Comparison of ENCODE assay signal across 11 mouse cellular contexts in the genomic region with DNA sequence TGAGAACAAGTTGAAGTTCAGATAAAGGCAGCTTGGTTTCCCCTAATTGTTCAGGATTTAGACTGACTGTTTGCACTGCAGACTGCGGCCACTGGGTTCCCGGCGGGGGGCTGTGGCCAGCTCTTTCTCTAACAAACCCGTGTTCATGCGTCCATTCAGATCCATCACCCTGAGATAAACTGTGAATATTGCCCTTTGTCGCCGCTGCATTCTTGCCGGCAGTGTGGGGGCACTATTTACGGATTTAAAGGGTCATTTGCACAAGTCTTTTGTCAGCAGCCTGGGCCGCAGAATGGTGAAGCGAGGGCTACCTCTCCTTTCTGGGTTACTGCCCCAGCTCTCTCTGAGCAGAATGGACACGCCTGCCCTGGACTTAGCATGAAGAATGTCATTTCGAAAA.
DNase-seq lines count a peak whose midpoint lies in the region; ATAC-seq lines count a peak whose summit lies in the region.
"Had no signal": no experiment of that assay in that cellular context is flagged by ENCODE, and none has a peak within 500 bp of the region (broad histone marks: within the 10 kb centered on the region; RNA-seq: fewer than 3 reads in every experiment).

No protein-coding gene starts in this region.

- H3K4me2 ChIP-seq in liver, embryonic 11.5 days, result peak overlapping the region; percentile 22; the same call in 1 of the 2 replicates
- peak overlapping the region; percentile 39; the same call in 1 of the 2 replicates for H3K4me2 ChIP-seq in embryonic facial prominence, embryonic 13.5 days
- H3K4me2 ChIP-seq in limb, embryonic 12.5 days, result peak overlapping the region; percentile 24; the same call in 1 of the 2 replicates
- H3K4me2 ChIP-seq in stomach, embryonic 15.5 days, result peak overlapping the region; percentile 34; the same call in 1 of the 2 replicates
- H3K4me2 ChIP-seq: lung, embryonic 15.5 days had no signal

- H3K4me3 ChIP-seq in liver, embryonic 11.5 days (ENCODE audit: low read depth, low read length), result no peak overlapping the region
- H3K4me3 ChIP-seq in embryonic facial prominence, embryonic 13.5 days, result no peak overlapping the region
- no peak overlapping the region for H3K4me3 ChIP-seq in limb, embryonic 12.5 days (replicated peaks)
- H3K4me3 ChIP-seq in stomach, embryonic 15.5 days (replicated peaks), result no peak overlapping the region
- H3K4me3 ChIP-seq: lung, embryonic 15.5 days had no signal

- intact Hi-C loops in gastrocnemius, postnatal 36 days (cut with DNase I), result no loop called here

- WGBS in liver, embryonic 11.5 days, result 22% methylated on average over 13 of the region's 13 CpGs
- WGBS in embryonic facial prominence, embryonic 13.5 days, result 23% methylated on average over 13 of the region's 13 CpGs
- 21% methylated on average over 13 of the region's 13 CpGs for WGBS in limb, embryonic 12.5 days
- 20% methylated on average over 13 of the region's 13 CpGs for WGBS in stomach, embryonic 15.5 days

- no peak overlapping the region for H3K27ac ChIP-seq in liver, embryonic 11.5 days (ENCODE audit: low read depth, low read length)
- no peak overlapping the region for H3K27ac ChIP-seq in embryonic facial prominence, embryonic 13.5 days
- H3K27ac ChIP-seq in limb, embryonic 12.5 days, result no peak overlapping the region
- no peak overlapping the region for H3K27ac ChIP-seq in stomach, embryonic 15.5 days
- H3K27ac ChIP-seq: lung, embryonic 15.5 days had no signal

- H3K27me3 ChIP-seq in liver, embryonic 11.5 days (replicated peaks; ENCODE audit: control insufficient read depth, insufficient read depth, low read length), result no peaks in the 10 kb centered on the region
- H3K27me3 ChIP-seq in embryonic facial prominence, embryonic 13.5 days, result peaks cover 13% of the 10 kb centered on the region; the same call in 1 of the 2 replicates
- H3K27me3 ChIP-seq in limb, embryonic 12.5 days, result 0 out of 2 replicates have a peak, but pooled peaks cover 3% of the 10 kb centered on the region
- H3K27me3 ChIP-seq in stomach, embryonic 15.5 days (replicated peaks), result no peaks in the 10 kb centered on the region

- H3K4me1 ChIP-seq in liver, embryonic 11.5 days (replicated peaks; ENCODE audit: control insufficient read depth, insufficient read depth, low read length), result peaks cover 5% of the 10 kb centered on the region
- H3K4me1 ChIP-seq in embryonic facial prominence, embryonic 13.5 days, result peaks cover 15% of the 10 kb centered on the region
- H3K4me1 ChIP-seq in limb, embryonic 12.5 days (replicated peaks), result peaks cover 13% of the 10 kb centered on the region
- H3K4me1 ChIP-seq in stomach, embryonic 15.5 days, result no peaks in the 10 kb centered on the region

- no peaks in the 10 kb centered on the region for H3K36me3 ChIP-seq in liver, embryonic 11.5 days (ENCODE audit: control insufficient read depth, insufficient read depth, low read length)
- H3K36me3 ChIP-seq in embryonic facial prominence, embryonic 13.5 days, result no peaks in the 10 kb centered on the region
- no peaks in the 10 kb centered on the region for H3K36me3 ChIP-seq in limb, embryonic 12.5 days
- no peaks in the 10 kb centered on the region for H3K36me3 ChIP-seq in stomach, embryonic 15.5 days
- H3K36me3 ChIP-seq: lung, embryonic 15.5 days had no signal

- H3K9me3 ChIP-seq in liver, embryonic 11.5 days (ENCODE audit: control insufficient read depth, low read length), result no peaks in the 10 kb centered on the region
- 0 out of 2 replicates have a peak, but pooled peaks cover 3% of the 10 kb centered on the region for H3K9me3 ChIP-seq in embryonic facial prominence, embryonic 13.5 days
- H3K9me3 ChIP-seq in limb, embryonic 12.5 days, result no peaks in the 10 kb centered on the region
- no peaks in the 10 kb centered on the region for H3K9me3 ChIP-seq in stomach, embryonic 15.5 days
- H3K9me3 ChIP-seq: lung, embryonic 15.5 days had no signal

- DNase-seq in liver, embryonic 11.5 days (ENCODE audit: low spot score), result peak; percentile 35
- no peak for DNase-seq in liver
- no peak for DNase-seq in layer of hippocampus, adult 11-12 months (ENCODE audit: low spot score)
- no peak for DNase-seq in gastrocnemius, postnatal 36 days
- DNase-seq in urinary bladder, postnatal 25 days (ENCODE audit: low spot score), result no peak
- DNase-seq: gastrocnemius, postnatal 25 days; thymus, adult 18-20 months had no signal

- ATAC-seq in liver, embryonic 11.5 days (replicated peaks; ENCODE audit: low FRiP score), result no peak
- ATAC-seq in embryonic facial prominence, embryonic 13.5 days (ENCODE audit: insufficient number of reproducible peaks, insufficient read depth, low FRiP score, low TSS enrichment, low read depth), result no peak
- ATAC-seq in limb, embryonic 12.5 days (ENCODE audit: insufficient number of reproducible peaks, insufficient read depth, low FRiP score, low TSS enrichment, low read depth), result no peak
- no peak for ATAC-seq in stomach, embryonic 15.5 days (ENCODE audit: insufficient read depth, low FRiP score, low read depth)

- no peak overlapping the region for H3K9ac ChIP-seq in liver, embryonic 11.5 days (ENCODE audit: low read depth, low read length)
- 0 out of 2 replicates have a peak overlapping the region, but pooled peaks have one; percentile 33 for H3K9ac ChIP-seq in embryonic facial prominence, embryonic 13.5 days
- H3K9ac ChIP-seq in limb, embryonic 12.5 days (replicated peaks), result no peak overlapping the region
- no peak overlapping the region for H3K9ac ChIP-seq in stomach, embryonic 15.5 days
- H3K9ac ChIP-seq: lung, embryonic 15.5 days had no signal
